8 mouse cellular contexts compared by ENCODE assay signal in the genomic region with DNA sequence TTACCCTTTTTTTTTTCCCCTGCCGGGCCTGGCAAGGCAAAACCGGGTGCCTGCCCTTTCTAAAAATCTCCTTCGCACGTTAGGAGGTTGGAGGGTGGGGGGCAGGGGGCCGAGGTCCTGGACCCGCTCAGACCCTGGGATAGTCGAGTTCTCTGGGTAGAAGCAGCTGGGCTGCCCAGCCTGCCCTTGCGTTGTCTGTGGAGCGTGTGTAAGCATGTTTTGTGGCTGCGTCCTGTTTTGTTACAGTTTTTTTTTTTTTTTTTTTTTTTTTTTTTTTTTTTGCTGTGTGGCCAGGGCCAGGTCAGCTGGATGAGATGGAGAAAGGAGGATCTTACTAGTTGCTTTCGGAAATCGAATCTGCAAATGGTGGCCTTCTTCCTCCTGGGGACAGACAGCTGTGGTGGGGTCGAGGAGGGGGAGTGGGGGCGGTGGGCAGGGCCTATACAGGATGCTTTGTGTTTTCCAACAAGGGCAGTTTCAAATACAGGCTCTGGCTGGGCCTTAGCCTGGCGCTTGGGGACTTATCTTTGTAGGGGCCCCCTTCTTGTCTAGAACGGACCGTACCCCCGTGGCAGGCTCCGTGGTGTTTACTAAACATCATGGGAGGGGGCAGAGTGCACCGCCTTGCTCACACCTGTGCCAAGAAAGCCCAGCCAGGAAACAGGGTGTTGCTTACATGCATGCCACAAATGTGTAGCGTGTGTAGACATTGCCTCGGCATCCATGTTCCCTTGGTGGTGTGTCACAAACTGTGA. TPM values are rescaled to one million over a fixed set of nuclear protein-coding genes. Genes with fewer than 3 reads are reported as not detected.
DNase-seq lines count a peak whose midpoint lies in the region; ATAC-seq lines count a peak whose summit lies in the region.

No protein-coding gene starts in this region.

- intact Hi-C loops in left cerebral cortex, postnatal 4 days (cut with DNase I), result loop anchor here (10.0 kb wide), 1 partner anchor 217 kb away; no protein-coding TSS in a partner anchor
- intact Hi-C loops in left cerebral cortex, postnatal 14 days (cut with DNase I), result loop anchor here (2.0 to 5.0 kb wide), 2 partner anchors 74 to 121 kb away; no protein-coding TSS in a partner anchor

- H3K36me3 ChIP-seq in heart, embryonic 10.5 days, result no peaks in the 10 kb centered on the region

- WGBS in heart, embryonic 10.5 days, result 8% methylated on average over 22 of the region's 22 CpGs

- peak; percentile 25 for DNase-seq in left cerebral cortex, postnatal 4 days
- DNase-seq in left cerebral cortex, postnatal 14 days (ENCODE audit: low spot score in 2 of 2), result no peak
- no peak for DNase-seq in heart, embryonic 10.5 days (ENCODE audit: low spot score)
- DNase-seq in kidney, adult 9 months, result peak; percentile 60
- peak; percentile 52 to 56 for DNase-seq in lung, postnatal 4 days
- DNase-seq in spleen, postnatal 10 days (ENCODE audit: low spot score in 2 of 2), result peak; percentile 53 to 65
- no peak for DNase-seq in frontal cortex, postnatal 36 days (ENCODE audit: low spot score in 2 of 2)

- H3K9me3 ChIP-seq in heart, embryonic 10.5 days, result no peaks in the 10 kb centered on the region

- H3K4me1 ChIP-seq in heart, embryonic 10.5 days, result peaks cover 50% of the 10 kb centered on the region

- H3K27ac ChIP-seq in heart, embryonic 10.5 days, result peak overlapping the region; percentile 97

- no peaks in the 10 kb centered on the region for H3K27me3 ChIP-seq in heart, embryonic 10.5 days (ENCODE audit: insufficient read depth, poor library complexity, severe bottlenecking)

- peak; percentile 20 for ATAC-seq in common myeloid progenitor, adult 5-6 weeks (replicated peaks; ENCODE audit: low read depth, poor library complexity, severe bottlenecking)

- H3K4me3 ChIP-seq in heart, embryonic 10.5 days, result peak overlapping the region; percentile 80

RNA-seq across cellular contexts. Expression of gene Cmip, which starts 1.1 kb away (rescaled TPM):
- 100 to 1,000 TPM; 351 to 377 TPM for total RNA-seq in left cerebral cortex, postnatal 4 days (2021)
- 100 to 1,000 TPM; 358 to 375 TPM for total RNA-seq in left cerebral cortex, postnatal 14 days (2021)
- 20.5 and 29.0 TPM in 2 replicates for total RNA-seq in common myeloid progenitor, adult 5-6 weeks (2017)
- 6.4 and 8.3 TPM in 2 replicates for polyA plus RNA-seq in heart, embryonic 10.5 days (2016; fragmentation: Nextera tagmentation; extraction: Ambion mirVana)

Comparison
In these comparisons a context has a peak if more than half of its experiments do, and no peak if none do; other contexts are left out.
1. DNase-seq: peak in left cerebral cortex, postnatal 4 days (single experiment), kidney, adult 9 months (single experiment), lung, postnatal 4 days (2 of 2) and spleen, postnatal 10 days (2 of 2); none in left cerebral cortex, postnatal 14 days (0 of 2), heart, embryonic 10.5 days (single experiment) and frontal cortex, postnatal 36 days (0 of 2).
2. RNA of gene Cmip, which starts 1.1 kb away (total RNA-seq): 351 to 377 TPM in left cerebral cortex, postnatal 4 days and 358 to 375 TPM in left cerebral cortex, postnatal 14 days; 20.5 to 29.0 TPM in common myeloid progenitor, adult 5-6 weeks; every median in the first group is over 10 times any median in the second.